In the genomic region with DNA sequence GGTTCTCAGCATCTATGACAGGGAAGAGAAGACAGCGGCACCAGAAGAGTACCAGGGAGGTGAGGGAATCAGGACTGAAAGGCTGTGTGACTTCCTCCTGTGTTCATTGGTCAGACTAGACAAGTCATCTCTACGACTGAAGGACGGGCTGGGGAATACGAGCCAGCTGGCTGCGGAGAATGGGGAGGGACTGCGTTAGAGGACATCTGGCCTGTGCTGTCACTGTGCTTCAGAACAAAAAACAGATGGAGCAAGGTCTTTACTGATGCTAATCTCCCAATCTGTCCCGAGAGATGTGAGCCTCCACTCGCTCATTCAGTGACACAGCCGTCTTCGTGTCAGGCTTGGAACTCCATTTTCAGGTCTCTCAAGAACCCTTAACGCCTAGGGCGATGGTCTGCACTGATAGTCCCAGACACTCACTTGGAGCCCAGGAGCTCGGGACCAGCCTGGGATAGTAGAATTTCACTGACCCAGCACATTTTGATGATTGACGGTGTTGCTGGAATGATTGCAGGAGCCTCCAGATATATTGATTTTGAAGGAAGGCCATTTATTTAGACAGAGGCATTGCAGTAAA, we compare ENCODE assay signal across 9 mouse cellular contexts. TPM values are rescaled to one million over a fixed set of nuclear protein-coding genes. Genes with fewer than 3 reads are reported as not detected.
A peak's percentile ranks its signal among the peaks of the same experiment; 100 is the strongest.
DNase-seq lines count a peak whose midpoint lies in the region; ATAC-seq lines count a peak whose summit lies in the region.
"Had no signal": no experiment of that assay in that cellular context is flagged by ENCODE, and none has a peak within 500 bp of the region (broad histone marks: within the 10 kb centered on the region; RNA-seq: fewer than 3 reads in every experiment).

No protein-coding gene starts in this region.

- H3K4me1 ChIP-seq in forebrain, embryonic 10.5 days, result peaks cover 17% of the 10 kb centered on the region
- peaks cover 9% of the 10 kb centered on the region for H3K4me1 ChIP-seq in hindbrain, embryonic 13.5 days (replicated peaks)
- H3K4me1 ChIP-seq in neural tube, embryonic 14.5 days (ENCODE audit: control insufficient read depth, insufficient read depth, low read length), result no peaks in the 10 kb centered on the region

- ATAC-seq in hindbrain, embryonic 13.5 days (ENCODE audit: low FRiP score), result 0 out of 2 replicates have a peak, but pooled peaks have one; percentile 43
- ATAC-seq in neural tube, embryonic 14.5 days (ENCODE audit: low read depth), result peak; percentile 70; the same call in 1 of the 2 replicates
- ATAC-seq in activated CD4-positive, CD25-positive, alpha-beta regulatory T cell, adult 4 months, result no peak
- ATAC-seq in cerebellum, adult (ENCODE audit: insufficient number of reproducible peaks, low FRiP score, low TSS enrichment), result no peak

- H3K27me3 ChIP-seq in forebrain, embryonic 10.5 days (ENCODE audit: poor library complexity, severe bottlenecking), result no peaks in the 10 kb centered on the region
- no peaks in the 10 kb centered on the region for H3K27me3 ChIP-seq in hindbrain, embryonic 13.5 days
- no peaks in the 10 kb centered on the region for H3K27me3 ChIP-seq in neural tube, embryonic 14.5 days (ENCODE audit: control insufficient read depth, insufficient read depth, low read length)

- H3K27ac ChIP-seq in forebrain, embryonic 10.5 days, result peak overlapping the region; percentile 33; the same call in 1 of the 2 replicates
- no peak overlapping the region for H3K27ac ChIP-seq in hindbrain, embryonic 13.5 days
- H3K27ac ChIP-seq in neural tube, embryonic 14.5 days (ENCODE audit: low read depth, low read length), result no peak overlapping the region

- no peaks in the 10 kb centered on the region for H3K9me3 ChIP-seq in forebrain, embryonic 10.5 days
- H3K9me3 ChIP-seq in hindbrain, embryonic 13.5 days, result no peaks in the 10 kb centered on the region
- no peaks in the 10 kb centered on the region for H3K9me3 ChIP-seq in neural tube, embryonic 14.5 days (ENCODE audit: control insufficient read depth, low read length)

- H3K9ac ChIP-seq in hindbrain, embryonic 13.5 days, result no peak overlapping the region
- no peak overlapping the region for H3K9ac ChIP-seq in neural tube, embryonic 14.5 days (replicated peaks; ENCODE audit: low read depth, low read length)

- H3K36me3 ChIP-seq in forebrain, embryonic 10.5 days (replicated peaks), result no peaks in the 10 kb centered on the region
- no peaks in the 10 kb centered on the region for H3K36me3 ChIP-seq in hindbrain, embryonic 13.5 days
- no peaks in the 10 kb centered on the region for H3K36me3 ChIP-seq in neural tube, embryonic 14.5 days (ENCODE audit: control insufficient read depth, insufficient read depth, low read length)

- 81% methylated on average over 14 of the region's 14 CpGs for WGBS in forebrain, embryonic 10.5 days
- 36% methylated on average over 14 of the region's 14 CpGs for WGBS in hindbrain, embryonic 13.5 days
- 40% methylated on average over 14 of the region's 14 CpGs for WGBS in neural tube, embryonic 14.5 days

- no peak overlapping the region for H3K4me2 ChIP-seq in hindbrain, embryonic 13.5 days
- H3K4me2 ChIP-seq in neural tube, embryonic 14.5 days (ENCODE audit: low read depth, low read length), result no peak overlapping the region

- peak; percentile 16 to 34 for DNase-seq in layer of hippocampus, adult 18-20 months (ENCODE audit: low spot score in 2 of 2)
- DNase-seq in layer of hippocampus, postnatal 14 days (ENCODE audit: low spot score in 2 of 2), result no peak
- DNase-seq in forebrain, embryonic 10.5 days (ENCODE audit: extremely low spot score, low spot score), result no peak
- DNase-seq in thymus, postnatal 0 days (ENCODE audit: low spot score), result no peak

- H3K4me3 ChIP-seq in forebrain, embryonic 10.5 days, result no peak overlapping the region
- no peak overlapping the region for H3K4me3 ChIP-seq in hindbrain, embryonic 13.5 days
- H3K4me3 ChIP-seq in neural tube, embryonic 14.5 days (ENCODE audit: low read depth, low read length), result no peak overlapping the region
- H3K4me3 ChIP-seq: megakaryocyte, embryonic 14.5 days had no signal

RNA-seq across cellular contexts. Expression of a gene that starts 10.6 kb away (rescaled TPM):
- total RNA-seq in layer of hippocampus, adult 18-20 months (2021), result 10 to 100 TPM; 21.1 to 21.4 TPM
- total RNA-seq in layer of hippocampus, postnatal 14 days (2021), result 10 to 100 TPM; 39.6 to 41.7 TPM
- 22.8 and 23.1 TPM in 2 replicates for polyA plus RNA-seq in forebrain, embryonic 10.5 days (2016; fragmentation: Nextera tagmentation; extraction: Ambion mirVana)
- 10.2 and 10.6 TPM in 2 replicates for polyA plus RNA-seq in hindbrain, embryonic 13.5 days (2015; fragmentation: Nextera tagmentation; extraction: Ambion mirVana)
- 4.6 and 9.7 TPM in 2 replicates for polyA plus RNA-seq in neural tube, embryonic 14.5 days (2014; fragmentation: Nextera tagmentation; extraction: Ambion mirVana)
- polyA plus RNA-seq in thymus, postnatal 0 days (2015; fragmentation: Nextera tagmentation; extraction: Ambion mirVana), result 15.3 and 17.1 TPM in 2 replicates
- 10 to 100 TPM; 27.0 to 32.0 TPM for polyA plus RNA-seq in activated CD4-positive, CD25-positive, alpha-beta regulatory T cell, adult 4 months (2017; shearing (Covaris generic))

Comparison
In these comparisons a context has a peak if more than half of its experiments do, and no peak if none do; other contexts are left out.
1. DNase-seq: peak in layer of hippocampus, adult 18-20 months (2 of 2); none in layer of hippocampus, postnatal 14 days (0 of 2), forebrain, embryonic 10.5 days (single experiment) and thymus, postnatal 0 days (single experiment).
2. ATAC-seq: peak in hindbrain, embryonic 13.5 days (single experiment) and neural tube, embryonic 14.5 days (single experiment); none in activated CD4-positive, CD25-positive, alpha-beta regulatory T cell, adult 4 months (single experiment) and cerebellum, adult (single experiment).